Mouse (Mus musculus): ENCODE results near the gene Ccdc167.

- no peak for TF ChIP-seq CTCF (IDR thresholded peaks at IDR 0.05; ENCODE audit: insufficient read depth, low read length)
- TF ChIP-seq POLR2A (IDR thresholded peaks at IDR 0.05; ENCODE audit: borderline replicate concordance, extremely low read depth, low read depth, low read length), result no peak
Measured at GRCm38 (mm10) chr17:29737849-29738804, 21.3 kb upstream of the Ccdc167 start.
